Mouse (Mus musculus): ENCODE data around the gene She.

The She gene

GRCm38 (mm10) chr3:89817056-89817455 lies 14.1 kb upstream of the She start:
- peak; percentile 59 for DNase-seq (ENCODE audit: low read depth, low spot score)

- DNase-seq (ENCODE audit: low read depth, low spot score) = no peak
Observed at GRCm38 (mm10) chr3:89818605-89819004, 12.6 kb upstream of the She start.

GRCm38 (mm10) chr3:89819897-89820296 lies 11.3 kb upstream of the She start:
- DNase-seq (ENCODE audit: low read depth, low spot score) = no peak

DNA sequence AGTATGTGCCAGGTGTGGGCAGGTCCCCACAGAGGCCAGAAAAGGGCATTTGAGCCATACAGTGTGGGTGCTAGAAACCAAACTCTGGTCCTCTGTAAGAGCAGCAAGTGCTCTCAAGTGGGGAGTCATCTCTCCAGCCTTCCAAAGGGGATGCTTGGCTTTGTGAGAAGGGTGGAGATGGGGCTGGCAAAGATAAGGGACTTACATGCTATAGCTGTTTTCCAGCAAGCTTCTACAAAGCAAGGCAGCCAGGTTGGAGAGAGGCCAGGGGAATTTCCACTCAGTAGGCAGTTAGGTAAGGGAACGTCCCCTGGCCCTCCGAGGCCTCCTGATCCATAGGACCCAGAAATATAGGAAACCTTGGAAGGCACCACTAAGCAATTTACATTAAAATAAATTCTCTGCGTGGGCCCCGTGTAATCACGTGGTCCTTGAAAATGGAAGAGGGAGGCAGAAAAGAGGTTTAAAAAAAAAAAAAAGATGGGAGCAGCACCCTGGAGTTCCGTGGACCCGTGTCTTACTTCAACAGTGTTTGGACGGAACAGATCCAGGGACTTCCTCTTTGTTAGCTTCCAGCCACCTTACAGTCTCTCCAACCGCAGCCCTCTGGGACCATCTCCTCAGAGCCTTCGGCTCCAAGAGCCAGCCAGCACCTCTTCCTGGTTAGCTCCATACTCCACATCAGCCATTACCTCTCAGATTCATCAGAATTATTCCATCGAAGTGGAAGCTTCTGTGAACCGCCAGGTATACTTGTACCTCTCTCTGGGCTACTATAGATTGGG lies 10.7 kb upstream of the She start:
- no peak for DNase-seq (ENCODE audit: low read depth, low spot score)

GRCm38 (mm10) chr3:89821096-89821513 lies 10.1 kb upstream of the She start:
- no peak for DNase-seq (ENCODE audit: low read depth, low spot score)

DNA sequence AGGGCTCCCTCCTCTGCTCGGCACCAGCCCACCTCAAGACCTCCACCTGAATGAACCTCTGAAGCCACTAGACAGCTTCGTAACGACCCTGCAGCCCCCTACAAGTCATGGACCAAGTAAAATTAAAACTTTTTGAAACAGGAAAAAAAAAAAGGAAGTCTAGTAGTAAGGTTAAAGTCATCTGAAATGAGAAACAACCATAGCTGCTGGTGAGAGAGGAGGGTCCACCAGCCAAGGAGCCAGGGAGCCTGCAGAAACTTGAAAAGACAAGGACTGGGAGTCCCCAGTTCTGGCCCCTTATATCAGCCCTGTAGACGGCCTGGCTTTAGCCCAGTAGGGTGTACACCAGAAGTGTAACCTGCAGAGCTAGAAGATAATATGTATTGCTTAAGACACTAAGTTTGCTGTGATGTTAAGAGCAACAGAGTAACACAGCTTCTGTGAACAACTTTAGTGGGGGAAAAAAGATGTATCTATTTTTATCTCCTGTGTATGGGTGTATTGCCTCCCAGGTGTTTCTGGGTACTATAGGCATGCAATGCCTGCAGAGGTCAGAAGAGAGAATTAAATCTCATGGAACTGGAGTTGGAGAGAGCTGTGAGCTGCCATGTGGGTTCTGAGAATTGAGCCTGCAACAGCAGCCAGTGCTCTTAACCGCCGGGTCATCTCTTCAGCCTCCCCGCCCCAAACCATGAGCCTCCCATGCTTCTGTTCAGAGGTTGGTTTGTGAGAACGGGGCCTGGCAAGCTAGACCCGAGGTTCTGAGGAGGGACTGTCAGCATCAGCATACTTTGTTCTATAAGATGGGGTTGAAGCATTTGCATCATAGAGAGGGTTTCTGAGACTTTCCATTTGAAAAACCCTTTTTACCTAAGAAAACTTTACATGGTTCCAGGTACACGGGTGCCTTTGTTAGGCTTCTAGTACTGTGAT lies 9.4 kb upstream of the She start:
- no peak for DNase-seq (ENCODE audit: low read depth, low spot score)

DNA sequence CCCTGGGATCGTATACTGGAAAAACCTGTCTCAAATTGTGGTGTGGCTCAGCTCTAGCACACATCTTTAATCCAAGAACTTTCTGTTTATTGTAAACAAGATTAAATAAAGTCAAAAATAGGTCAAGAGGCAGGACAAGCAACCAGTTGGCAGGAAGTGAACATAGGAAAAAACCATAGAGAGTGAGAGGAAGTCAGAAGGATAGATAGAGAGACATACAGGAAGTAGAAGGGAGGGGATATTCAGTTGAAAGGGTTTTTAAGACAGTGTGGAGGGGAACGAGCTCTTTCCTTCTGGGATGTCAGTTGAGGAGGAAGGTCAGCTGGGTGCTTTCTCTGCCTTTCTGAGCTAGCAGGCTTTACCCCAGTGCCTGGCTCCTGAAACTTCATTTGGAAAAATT lies 7.6 kb upstream of the She start:
- DNase-seq (ENCODE audit: low read depth, low spot score) = no peak

GRCm38 (mm10) chr3:89826295-89826694 lies 4.9 kb upstream of the She start:
- DNase-seq (ENCODE audit: low read depth, low spot score) = no peak

- peak; percentile 6 for DNase-seq (ENCODE audit: low read depth, low spot score)
Observed at GRCm38 (mm10) chr3:89835362-89835761, 4.2 kb downstream of the She start.

DNA sequence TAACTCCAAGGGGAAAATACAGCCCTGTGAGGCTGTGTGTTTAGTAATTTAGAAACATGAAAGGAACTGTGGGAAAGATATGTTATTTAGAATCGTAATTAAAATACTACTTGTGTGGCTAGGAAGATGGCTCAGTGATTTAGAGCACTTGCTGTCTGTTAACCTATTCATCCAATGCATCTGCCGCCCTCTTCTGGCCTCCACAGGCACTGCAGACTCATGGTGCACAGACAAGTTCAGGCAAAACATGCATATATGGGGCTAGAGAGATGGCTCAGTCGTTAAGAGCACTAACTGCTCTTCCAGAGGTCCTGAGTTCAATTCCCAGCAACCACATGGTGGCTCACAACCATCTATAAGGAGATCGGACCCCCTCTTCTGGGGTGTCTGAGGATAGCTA lies 11.1 kb downstream of the She start:
- peak; percentile 79 for DNase-seq (ENCODE audit: low read depth, low spot score)

DNA sequence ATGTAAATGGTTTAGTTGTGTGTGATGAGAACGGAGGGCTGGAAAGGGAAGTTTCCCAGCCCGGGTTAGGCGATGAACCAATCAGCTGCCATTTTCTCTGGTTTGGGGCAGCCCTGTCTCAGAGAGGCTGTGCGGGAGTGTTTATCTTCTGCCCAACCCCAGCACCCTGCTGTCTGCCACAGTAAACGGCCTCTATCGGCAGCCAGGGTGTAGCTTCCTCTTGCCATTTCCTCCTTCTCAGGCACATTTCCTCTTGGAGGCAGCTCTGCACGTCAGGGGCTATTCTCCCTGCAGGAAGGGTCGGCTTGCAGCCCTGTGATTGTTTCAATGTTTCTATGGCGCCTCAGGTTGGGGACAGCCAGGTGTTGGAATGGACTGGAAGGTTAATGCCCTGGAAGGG lies 12.0 kb downstream of the She start:
- peak; percentile 83 for DNase-seq (ENCODE audit: low read depth, low spot score)

GRCm38 (mm10) chr3:89845814-89846213 lies 14.6 kb downstream of the She start:
- DNase-seq (ENCODE audit: low read depth, low spot score) = no peak

- no peak for DNase-seq (ENCODE audit: low read depth, low spot score)
Observed at GRCm38 (mm10) chr3:89847126-89847525, 16.0 kb downstream of the She start.

- DNase-seq (ENCODE audit: low read depth, low spot score) = no peak
Observed at GRCm38 (mm10) chr3:89847596-89847995, 16.4 kb downstream of the She start.

GRCm38 (mm10) chr3:89848083-89848482 lies 16.9 kb downstream of the She start:
- DNase-seq (ENCODE audit: low read depth, low spot score) = no peak

DNA sequence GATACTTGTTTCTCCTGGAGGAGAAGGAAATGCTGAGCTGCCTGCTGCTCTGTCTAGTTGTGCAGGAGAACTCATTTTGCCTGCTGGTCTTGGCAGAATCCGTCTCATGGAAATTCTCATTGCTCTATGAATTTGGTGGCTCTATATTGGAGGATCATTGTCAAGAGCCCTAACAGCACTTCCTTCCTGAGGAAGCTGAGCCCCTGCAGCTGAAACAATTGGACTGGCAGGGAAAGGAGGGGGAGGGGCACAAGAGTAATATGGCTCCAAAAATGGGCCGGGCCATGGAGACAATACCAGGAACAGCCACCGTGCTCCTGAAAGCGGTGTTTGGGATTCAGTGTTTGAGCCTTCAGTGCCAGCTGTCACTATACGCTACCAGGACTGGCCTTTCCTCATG lies 22.6 kb downstream of the She start:
- no peak for DNase-seq (ENCODE audit: low read depth, low spot score)

DNA sequence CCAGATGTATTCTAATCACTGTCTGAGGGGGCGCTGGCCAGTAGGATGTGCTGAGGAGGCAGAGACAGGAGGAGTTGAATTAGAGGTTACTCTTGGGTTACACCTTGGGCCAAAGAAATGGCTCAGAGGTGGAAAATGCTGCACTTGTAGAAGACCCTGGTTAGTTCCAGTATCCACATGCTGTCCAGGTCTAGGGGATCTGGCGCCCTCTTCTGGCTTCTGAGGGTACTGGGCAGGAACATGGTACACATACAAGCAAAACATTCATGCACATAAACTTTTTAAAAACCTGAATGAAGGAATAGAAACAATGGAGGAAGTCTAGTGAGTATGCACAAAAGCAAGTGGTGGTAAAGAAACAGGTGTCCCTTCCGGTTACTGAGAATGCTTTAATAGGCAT lies 26.2 kb downstream of the She start:
- peak; percentile 39 for DNase-seq (ENCODE audit: low read depth, low spot score)

GRCm38 (mm10) chr3:89858123-89858522 lies 27.0 kb downstream of the She start:
- DNase-seq (ENCODE audit: low read depth, low spot score) = peak; percentile 59

- no peak for DNase-seq (ENCODE audit: low read depth, low spot score)
Observed at GRCm38 (mm10) chr3:89858888-89859287, 27.7 kb downstream of the She start.

- DNase-seq (ENCODE audit: low read depth, low spot score) = peak; percentile 38
Observed at GRCm38 (mm10) chr3:89859936-89860335, 28.8 kb downstream of the She start.

DNA sequence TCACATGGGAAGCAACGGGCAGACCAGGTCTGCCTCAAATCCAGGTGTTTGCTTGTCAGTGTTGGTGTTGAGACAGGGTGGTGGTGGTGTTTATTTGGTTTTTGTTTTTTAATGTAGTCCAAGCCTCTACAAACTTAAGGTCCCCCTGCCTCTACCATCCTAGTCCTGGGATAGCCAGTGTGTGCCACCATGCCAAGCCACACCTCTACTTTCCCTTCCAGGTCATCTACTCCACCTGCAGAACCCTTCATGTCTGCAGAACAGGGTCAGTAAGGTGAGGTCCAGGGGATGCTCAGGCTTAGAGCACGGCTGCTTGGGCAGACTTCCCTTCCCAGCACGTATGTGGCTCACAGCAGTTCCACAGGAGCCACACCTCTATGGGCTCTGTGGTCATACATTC lies 29.2 kb downstream of the She start:
- DNase-seq (ENCODE audit: low read depth, low spot score) = no peak

DNA sequence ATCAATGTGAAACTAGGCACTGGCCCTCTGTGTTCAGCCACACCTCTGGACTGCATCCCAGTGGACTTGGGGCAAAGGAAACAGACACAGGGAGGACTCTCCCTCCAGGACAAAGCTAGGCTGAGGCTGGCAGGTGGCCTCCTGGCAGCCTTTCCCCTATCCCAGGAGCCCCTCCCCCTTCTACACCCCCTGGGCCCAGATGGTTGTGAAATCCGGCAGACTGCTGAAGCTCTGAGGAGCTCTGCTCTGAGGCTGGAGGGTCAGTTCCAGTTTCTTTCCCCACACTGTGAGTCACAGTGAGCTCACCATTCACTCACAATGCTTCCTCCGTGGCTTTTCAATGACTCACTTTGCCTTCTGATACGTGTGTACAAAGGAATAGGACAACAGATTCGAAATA lies 29.9 kb downstream of the She start:
- DNase-seq (ENCODE audit: low read depth, low spot score) = no peak
